Mouse (Mus musculus) cerebellum, adult (tissue): ENCODE results near the gene Vangl2.

Source experiments
- ATAC-seq: cut with Nextera tagmentation; 2 replicates; pipeline ENCODE4 v1.9.2; 2017; ENCODE audit warnings: mild to moderate bottlenecking, moderate library complexity, mixed read lengths; ENCODE audit not compliant: insufficient number of reproducible peaks, low FRiP score, low TSS enrichment

Vangl2 gene

DNA sequence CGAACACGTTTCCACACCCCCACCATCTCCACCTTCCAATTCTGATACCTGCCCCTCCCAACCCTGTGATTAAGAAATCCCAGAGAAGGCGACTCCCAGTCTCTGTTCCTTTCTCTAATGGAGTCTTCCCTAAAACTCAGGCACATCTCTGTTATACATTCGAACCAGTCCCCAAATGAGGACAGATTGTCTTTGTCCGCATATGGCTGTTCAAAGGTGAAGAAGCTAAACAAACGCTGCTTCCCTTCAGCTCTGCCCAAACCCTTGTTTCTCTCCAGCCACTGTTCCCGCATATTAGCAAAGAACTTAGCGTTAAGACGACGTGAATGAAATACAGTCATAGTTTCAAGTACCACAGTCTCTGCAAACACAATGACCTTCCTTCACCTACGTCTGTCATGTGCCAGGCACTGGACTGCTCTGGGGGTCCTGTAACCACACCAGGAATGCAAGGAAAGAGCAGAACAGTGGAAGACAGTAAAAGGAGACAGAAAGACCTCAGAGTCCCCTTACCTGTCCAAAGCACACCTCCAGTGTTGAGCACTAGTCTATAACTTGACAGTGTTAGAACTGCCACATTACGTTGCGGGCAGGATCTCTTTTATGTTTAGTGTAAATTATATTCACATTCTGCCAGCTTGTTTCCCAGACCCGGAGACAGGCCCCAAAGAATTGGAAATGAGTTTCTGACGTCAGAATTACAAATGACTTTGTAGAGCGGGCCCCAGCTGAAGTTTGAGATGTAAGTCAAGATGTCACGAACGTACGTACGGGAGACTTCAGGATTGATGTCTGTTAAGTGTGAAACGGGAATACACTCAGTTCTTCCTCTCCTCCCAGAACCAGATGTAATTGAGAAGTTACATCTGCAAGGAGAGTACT lies at the start of gene Vangl2:
Gene Vangl2 (minus strand): TSS at position 51 of the 882 bp plus-strand sequence.
- no peak for ATAC-seq

GRCm38 (mm10) chr1:172077981-172078380 lies 49.7 kb upstream of the Vangl2 start:
- no peak for ATAC-seq

DNA sequence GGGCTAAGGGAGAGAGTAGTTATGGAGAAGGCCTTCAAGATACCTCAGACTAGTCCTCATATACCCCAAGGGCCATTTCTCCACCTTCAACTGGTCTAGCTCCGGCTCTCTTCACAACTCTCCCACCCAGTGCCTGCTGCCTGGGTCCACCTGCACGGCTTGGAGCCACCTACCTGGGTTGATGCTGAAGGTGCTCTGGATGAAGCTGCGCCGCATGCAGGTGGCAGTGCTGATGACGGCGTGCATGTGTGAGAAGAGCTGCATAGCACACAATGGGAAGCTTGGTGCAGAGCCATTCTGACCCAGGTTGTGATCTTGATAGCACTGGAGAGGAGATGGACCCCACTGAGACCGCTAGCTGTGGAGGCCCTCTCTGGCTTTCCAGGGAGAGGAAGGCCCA lies 44.4 kb upstream of the Vangl2 start:
- ATAC-seq, result no peak

DNA sequence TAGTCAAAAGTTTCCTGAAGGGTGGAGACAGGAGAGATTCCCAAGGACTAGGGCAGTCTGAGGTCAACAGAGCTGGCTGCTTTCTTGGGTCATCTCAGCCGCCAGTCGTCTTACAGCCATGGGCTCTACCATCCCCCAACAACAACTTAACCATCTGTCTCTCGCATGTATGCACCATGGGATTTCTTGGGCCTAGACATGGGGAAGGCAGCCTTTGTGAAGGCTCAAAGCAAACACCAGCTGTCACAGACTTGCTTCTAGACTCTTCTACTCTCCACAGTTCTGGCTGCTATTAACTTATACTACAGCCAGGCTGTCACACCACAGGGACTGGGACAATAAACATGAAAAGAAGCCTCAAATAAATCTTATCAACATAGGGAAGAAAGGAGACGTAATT lies 43.3 kb upstream of the Vangl2 start:
- no peak for ATAC-seq

DNA sequence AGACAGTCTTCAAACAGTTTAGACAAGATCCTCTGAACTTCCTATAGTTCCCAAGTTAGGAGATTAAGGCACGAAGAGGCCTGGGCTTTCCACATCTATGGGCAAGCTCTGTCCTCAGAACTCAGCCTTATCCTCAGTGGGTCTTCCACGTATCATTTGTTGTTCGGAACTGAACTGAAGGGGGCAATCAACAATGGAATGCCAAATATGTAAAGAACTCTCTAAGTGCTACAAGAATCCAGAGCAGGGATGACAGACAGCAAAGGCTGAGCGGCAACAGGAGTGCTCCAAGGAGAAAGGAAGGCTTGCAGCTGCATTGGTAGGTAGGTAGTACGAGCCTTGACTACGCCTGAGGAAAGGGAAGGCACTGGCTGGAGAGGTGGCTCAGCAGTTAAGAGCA lies 42.0 kb upstream of the Vangl2 start:
- ATAC-seq, result no peak

GRCm38 (mm10) chr1:172064613-172065141 lies 36.4 kb upstream of the Vangl2 start:
- no peak for ATAC-seq

DNA sequence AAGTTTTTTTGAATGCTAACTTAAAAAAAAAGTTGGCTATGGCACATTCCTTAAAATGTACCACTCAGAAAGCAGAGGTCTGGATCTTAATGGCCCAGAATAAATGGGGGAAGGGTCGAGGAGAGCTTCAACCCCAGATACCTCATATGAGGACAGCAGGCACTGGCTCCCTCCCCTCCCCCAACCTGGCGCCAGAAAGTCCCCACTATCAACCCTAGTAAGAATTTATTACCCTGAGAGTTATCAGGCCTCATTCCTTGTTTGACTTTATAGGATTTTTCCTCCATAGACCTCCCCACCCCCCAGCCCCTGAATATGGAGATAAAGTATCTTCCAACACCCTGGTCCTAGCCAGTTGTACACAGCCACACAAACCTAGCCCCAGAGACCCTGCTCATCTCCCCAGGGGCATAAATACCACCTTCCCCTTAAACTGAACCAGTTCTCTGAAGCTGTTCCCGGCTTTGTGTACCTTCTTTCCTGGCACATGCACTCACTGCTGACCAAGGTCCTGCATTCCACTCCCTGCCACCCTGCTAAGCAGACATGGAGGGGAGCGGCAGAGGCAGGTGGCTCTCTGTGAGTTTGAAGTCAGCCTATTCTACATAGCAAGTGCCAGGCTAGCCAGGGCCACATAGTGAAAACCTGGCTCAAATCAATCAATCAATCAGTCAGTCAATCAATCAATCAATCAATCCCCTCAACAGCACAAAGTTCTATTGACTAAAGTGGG lies 35.2 kb upstream of the Vangl2 start:
- no peak for ATAC-seq

GRCm38 (mm10) chr1:172062101-172062500 lies 33.9 kb upstream of the Vangl2 start:
- no peak for ATAC-seq

DNA sequence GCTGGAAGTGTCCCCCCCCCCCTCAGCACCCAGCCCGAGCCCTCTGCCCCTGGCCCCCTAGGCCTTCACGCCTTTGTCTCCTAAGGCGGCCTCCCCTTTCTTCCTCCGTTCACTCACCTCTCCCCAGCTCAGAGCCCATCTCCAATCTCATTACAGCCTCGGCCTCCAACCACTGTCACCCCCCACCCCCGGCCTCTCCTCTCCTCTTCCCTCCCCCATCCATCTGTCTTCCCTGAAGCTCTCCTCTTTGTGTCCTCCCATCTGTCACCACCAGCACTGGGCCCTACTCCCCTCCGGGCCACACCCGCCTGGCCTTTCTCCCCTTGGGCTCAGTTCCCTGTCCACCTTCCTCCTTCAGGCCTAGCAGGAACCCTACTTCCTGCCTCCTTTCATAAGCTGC lies 33.0 kb upstream of the Vangl2 start:
- no peak for ATAC-seq

DNA sequence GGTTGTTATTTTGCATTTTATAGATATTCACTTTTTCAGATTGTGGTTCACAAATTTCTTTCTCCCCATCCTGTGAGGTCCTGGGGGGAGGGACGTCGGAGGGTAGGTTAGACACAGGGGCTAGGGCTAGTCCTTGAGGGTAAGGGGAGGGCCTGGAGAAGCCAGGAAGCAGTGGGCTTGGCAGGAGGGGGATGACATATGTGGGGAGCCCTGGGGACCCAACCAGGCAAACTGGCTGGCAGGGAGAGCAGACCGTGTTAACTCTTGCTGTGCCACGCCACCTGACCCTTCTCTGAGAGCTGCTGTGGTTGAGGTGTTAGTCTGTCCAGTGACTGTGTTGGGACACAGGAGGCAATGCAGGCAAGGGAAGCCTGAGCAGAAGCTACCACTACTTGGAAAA lies 32.4 kb upstream of the Vangl2 start:
- ATAC-seq, result no peak

DNA sequence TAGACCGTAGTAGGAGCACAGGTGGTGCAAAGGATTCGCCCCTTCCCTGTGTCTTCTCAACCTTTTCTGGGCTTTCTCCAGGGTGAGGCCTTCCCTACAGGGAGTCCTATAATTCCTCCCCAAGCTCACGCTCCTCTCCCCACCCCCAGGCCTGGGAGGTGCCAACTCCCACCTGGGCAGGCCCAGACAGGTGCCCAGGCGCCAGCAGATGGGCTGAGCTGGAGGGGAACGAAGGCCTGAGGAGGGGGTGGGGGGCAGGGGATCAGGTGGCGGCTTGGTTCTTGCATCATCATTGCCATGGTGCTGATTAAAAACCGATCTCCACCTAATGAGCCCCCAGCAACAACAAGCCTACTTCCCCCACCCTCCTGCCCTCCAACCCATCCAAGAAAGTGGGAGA lies 30.6 kb upstream of the Vangl2 start:
- ATAC-seq, result no peak

DNA sequence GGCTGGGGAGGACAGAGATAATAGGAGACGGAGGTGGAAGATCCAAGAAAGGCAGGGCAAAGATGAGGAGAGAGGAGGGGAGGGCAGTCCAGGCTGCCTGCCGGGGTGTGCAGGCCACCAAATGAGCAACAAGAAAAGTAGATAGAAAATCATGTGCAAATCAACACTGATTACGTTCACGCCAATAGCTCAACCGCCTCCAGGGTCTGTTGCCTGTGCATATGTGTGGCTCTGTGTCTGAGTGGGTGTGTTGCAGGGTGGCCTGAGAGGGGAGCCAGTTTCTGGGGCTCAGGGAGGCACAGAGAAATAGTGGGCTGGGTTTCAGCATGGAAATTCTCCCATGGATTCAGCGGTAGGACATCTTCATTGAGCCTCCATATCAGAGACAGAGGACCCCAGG lies 30.1 kb upstream of the Vangl2 start:
- ATAC-seq, result no peak

GRCm38 (mm10) chr1:172057491-172057921 lies 29.3 kb upstream of the Vangl2 start, which contains the start of gene Nhlh1:
Gene Nhlh1, minus strand, starts transcription at chr1:172057573.
- no peak for ATAC-seq

DNA sequence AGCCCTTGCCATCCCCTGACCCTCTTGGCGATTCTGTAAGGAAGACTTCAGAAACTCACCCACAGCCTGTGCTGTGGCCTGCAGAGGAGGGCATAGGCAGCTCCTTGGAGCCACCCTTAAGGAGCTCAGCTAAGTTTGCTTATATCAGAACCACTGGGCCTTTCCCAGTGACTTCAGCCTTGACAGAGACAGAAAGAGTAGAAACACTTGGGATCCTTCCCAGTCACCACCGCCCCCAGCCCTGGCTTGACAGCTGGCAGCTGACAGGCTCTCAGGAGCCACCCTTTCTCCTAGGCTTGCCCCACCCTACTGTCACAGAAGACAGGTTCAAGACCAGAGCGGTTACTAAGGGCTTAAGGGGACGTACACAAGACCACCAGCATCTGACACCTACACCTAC lies 28.0 kb upstream of the Vangl2 start:
- no peak for ATAC-seq

DNA sequence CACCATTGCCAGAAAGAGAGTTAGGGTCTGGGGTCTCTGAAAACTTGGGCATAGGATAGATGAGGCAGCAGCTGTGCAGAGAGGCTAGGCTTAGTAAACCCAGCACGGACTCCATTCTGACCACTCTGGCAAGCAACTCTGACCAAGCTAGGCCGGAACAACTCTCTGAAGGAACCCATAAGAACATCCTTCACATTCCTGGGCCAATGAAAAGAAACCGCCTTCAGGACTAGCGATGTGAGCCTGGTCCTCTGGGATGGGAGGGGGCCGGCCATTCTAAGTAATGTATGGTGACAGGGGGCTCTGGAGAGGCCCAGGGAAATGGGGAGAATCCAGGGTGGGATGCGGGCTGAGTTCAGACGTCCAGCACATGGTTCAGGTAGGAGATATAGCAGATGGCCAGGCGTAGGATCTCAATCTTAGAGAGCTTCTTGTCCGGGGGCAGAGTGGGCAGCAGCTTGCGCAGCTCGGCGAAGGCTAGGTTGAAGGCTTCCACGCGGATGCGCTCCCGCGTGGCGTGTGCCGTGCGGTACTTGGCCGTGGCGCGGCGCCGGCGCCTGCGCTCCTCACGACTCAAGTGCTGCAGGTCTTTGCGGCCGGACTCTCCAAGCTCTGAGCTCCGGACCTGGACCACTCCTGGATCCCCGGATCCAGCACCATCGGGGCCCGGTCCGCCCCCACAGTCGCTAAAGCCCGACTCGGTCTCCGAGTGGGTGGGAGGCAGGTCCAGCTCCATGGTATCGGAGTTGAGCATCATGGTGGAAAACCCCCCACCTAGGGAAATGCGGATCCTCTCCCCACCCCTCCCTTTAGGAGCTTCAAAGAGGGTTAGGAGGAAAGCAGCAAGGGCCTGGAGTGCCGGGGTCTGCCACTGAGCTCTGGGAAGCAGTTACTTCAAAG lies 25.5 kb upstream of the Vangl2 start:
- ATAC-seq, result peak; percentile 47; the same call in 1 of the 2 replicates

DNA sequence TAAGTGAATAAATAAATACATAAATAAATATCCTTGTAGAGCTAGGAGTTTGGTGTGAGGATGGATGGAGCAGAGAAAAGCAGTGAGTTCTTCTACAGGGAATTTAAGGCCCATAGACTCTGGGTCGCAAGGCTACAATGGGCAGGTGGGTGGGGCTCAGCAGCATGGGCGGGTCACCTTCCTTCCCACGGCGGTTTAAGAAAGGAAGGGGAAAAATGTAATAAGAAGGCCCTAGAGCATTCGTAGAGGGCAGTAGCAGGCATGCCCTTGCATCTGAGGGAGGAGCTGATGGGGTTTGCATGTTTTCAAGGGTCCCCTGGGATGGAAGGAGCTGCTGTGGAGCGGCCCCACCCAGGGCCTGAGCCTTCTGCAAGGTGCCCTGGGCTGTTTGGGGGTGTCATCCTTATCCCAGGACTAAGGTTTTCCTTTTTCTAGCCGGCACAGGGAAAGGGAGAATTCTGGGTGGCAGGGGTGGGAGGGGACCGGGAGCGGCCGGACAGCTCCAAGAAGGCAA lies 24.6 kb upstream of the Vangl2 start:
- ATAC-seq, result no peak

DNA sequence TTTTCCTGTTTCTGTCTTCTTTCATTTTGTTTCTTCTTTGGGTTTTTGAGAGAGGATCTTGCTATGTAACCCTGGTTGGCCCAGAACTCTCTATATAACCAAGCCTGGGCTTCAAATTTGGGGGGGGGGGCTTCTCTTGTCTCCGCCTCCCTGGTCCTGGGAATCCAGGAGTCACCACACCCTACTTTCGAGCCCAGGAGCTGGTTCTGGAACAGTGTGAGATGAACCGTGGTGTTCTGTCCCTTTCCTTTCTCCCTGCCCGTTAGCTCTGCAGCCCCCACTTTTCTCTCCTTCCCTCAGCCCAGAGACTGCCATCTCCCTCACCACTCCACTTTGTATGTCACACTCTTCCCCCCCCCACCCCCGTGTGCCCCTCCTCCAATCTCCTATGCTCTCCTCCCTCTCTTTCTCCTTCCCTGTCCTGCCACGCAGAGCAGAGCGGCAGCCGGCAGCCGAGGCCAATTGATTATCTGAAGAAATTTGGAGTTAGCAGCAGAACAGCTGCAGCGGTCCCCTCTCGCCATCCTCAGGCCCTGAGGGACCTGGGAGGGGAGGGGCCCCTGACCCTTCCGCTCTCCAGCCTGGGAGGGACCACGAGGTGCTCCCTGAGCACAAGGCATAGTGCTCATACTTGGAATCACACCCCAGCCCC lies 21.0 kb upstream of the Vangl2 start:
- no peak for ATAC-seq

GRCm38 (mm10) chr1:172048241-172048734 lies 20.0 kb upstream of the Vangl2 start:
- ATAC-seq, result no peak

DNA sequence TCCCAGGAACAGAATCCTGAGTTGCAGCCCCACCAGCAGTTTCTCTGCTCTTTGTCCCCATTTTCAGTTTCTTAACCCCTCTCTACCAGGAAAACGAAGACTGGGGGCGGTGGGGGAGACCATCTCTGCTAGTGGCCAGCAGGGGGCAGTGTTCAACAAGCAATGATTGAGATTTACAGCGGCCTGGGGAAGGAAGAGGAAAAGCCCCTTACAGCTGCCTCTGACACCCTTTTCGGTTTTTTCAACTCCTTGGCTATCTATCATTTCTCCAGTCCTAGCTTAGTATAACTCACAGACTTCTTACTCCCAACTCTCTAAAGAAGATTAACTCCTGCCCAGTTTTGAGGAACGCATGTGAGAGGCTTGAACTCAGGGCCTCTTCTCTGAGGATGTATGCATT lies 18.7 kb upstream of the Vangl2 start:
- ATAC-seq, result 0 out of 2 replicates have a peak, but pooled peaks have one; percentile 62
